Comparison of ENCODE assay signal across 13 mouse cellular contexts in the genomic region with DNA sequence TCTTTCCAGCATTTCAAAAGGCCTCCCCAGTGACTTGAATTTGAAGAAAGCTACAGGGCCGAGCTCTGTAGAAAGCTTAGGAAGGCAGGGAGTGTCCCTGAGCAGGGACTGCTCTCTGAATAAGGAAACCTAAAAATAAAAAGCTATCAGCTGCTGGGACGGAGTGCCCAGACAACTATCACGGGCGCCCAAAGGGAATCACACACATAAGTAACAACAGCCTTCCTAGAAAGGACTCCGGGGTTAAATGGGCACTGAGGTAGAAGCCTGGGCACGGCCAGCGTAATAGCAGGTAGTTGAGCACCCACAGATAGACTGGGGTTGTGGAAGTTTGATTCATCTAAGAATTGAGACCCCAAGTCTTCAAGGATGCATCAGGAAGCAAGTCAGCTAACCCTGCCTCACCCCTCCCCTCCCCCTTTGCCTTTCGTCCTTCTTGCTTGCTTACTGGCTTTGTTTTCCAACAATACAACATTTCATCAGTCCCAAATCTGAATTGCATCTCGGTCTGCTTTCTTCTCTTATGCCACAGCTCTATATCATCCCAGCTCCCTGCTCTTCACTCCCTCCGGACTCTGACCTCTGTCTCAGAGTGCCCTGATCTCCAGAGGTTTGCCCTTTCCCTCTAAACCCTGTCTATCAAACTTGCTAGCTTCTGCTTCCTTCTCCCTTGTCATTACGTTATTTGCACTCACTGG.
A peak's percentile ranks its signal among the peaks of the same experiment; 100 is the strongest.
DNase-seq lines count a peak whose midpoint lies in the region; ATAC-seq and TF ChIP-seq lines count a peak whose summit lies in the region.
"Had no signal": no experiment of that assay in that cellular context is flagged by ENCODE, and none has a peak within 500 bp of the region (broad histone marks: within the 10 kb centered on the region; RNA-seq: fewer than 3 reads in every experiment).

No protein-coding gene starts in this region.

- DNase-seq in hindbrain, postnatal 0 days (ENCODE audit: low spot score), result no peak
- peak; percentile 8 for DNase-seq in embryo, embryonic 9.5 days (ENCODE audit: extremely low spot score)
- DNase-seq in right cerebral cortex, adult 18-20 months, result no peak
- DNase-seq in left cerebral cortex, postnatal 36 days (ENCODE audit: low spot score in 2 of 2), result no peak
- DNase-seq: adrenal gland, postnatal 25 days; cerebellum, postnatal 14 days; lung, postnatal 10 days; thymus, postnatal 4 days had no signal

- H3K27me3 ChIP-seq in hindbrain, postnatal 0 days (ENCODE audit: insufficient read depth, low read length), result no peaks in the 10 kb centered on the region
- H3K27me3 ChIP-seq in hindbrain, embryonic 12.5 days, result no peaks in the 10 kb centered on the region
- no peaks in the 10 kb centered on the region for H3K27me3 ChIP-seq in heart, embryonic 13.5 days (replicated peaks)
- H3K27me3 ChIP-seq in midbrain, embryonic 15.5 days (replicated peaks), result no peaks in the 10 kb centered on the region

- H3K27ac ChIP-seq in hindbrain, postnatal 0 days, result no peak overlapping the region
- H3K27ac ChIP-seq in hindbrain, embryonic 12.5 days, result no peak overlapping the region
- H3K27ac ChIP-seq in heart, embryonic 13.5 days (replicated peaks), result peak overlapping the region; percentile 51
- H3K27ac ChIP-seq in midbrain, embryonic 15.5 days, result no peak overlapping the region
- H3K27ac ChIP-seq: left cerebral cortex, adult 2 months had no signal

- no peaks in the 10 kb centered on the region for H3K9me3 ChIP-seq in hindbrain, postnatal 0 days (ENCODE audit: low read length)
- H3K9me3 ChIP-seq in hindbrain, embryonic 12.5 days (replicated peaks), result no peaks in the 10 kb centered on the region
- 0 out of 2 replicates have a peak, but pooled peaks cover 6% of the 10 kb centered on the region for H3K9me3 ChIP-seq in heart, embryonic 13.5 days
- H3K9me3 ChIP-seq in midbrain, embryonic 15.5 days, result no peaks in the 10 kb centered on the region

- intact Hi-C loops in left cerebral cortex, postnatal 36 days (cut with DNase I), result no loop called here

- WGBS in hindbrain, postnatal 0 days, result 58% methylated on average over 11 of the region's 11 CpGs
- 59% methylated on average over 11 of the region's 11 CpGs for whole genome bisulfite sequencing in hindbrain, embryonic 12.5 days
- 53% methylated on average over 11 of the region's 11 CpGs for WGBS in heart, embryonic 13.5 days
- WGBS in midbrain, embryonic 15.5 days, result 61% methylated on average over 11 of the region's 11 CpGs

- no peak overlapping the region for H3K4me3 ChIP-seq in hindbrain, postnatal 0 days (ENCODE audit: low read length)
- H3K4me3 ChIP-seq in hindbrain, embryonic 12.5 days, result no peak overlapping the region
- H3K4me3 ChIP-seq in heart, embryonic 13.5 days, result no peak overlapping the region
- no peak overlapping the region for H3K4me3 ChIP-seq in midbrain, embryonic 15.5 days
- H3K4me3 ChIP-seq: left cerebral cortex, adult 2 months had no signal

- H3K4me2 ChIP-seq in hindbrain, postnatal 0 days (ENCODE audit: low read depth, low read length), result no peak overlapping the region
- H3K4me2 ChIP-seq in hindbrain, embryonic 12.5 days (replicated peaks), result no peak overlapping the region
- peak overlapping the region; percentile 42 for H3K4me2 ChIP-seq in heart, embryonic 13.5 days
- H3K4me2 ChIP-seq in midbrain, embryonic 15.5 days, result no peak overlapping the region

- H3K9ac ChIP-seq in hindbrain, postnatal 0 days (replicated peaks; ENCODE audit: low read length), result no peak overlapping the region
- H3K9ac ChIP-seq in hindbrain, embryonic 12.5 days, result no peak overlapping the region
- no peak overlapping the region for H3K9ac ChIP-seq in heart, embryonic 13.5 days
- no peak overlapping the region for H3K9ac ChIP-seq in midbrain, embryonic 15.5 days

- no peak for TF ChIP-seq CTCF in hindbrain, postnatal 0 days (IDR thresholded peaks at IDR 0.05; ENCODE audit: low read depth)

- no peaks in the 10 kb centered on the region for H3K36me3 ChIP-seq in hindbrain, postnatal 0 days (ENCODE audit: insufficient read depth, low read length)
- H3K36me3 ChIP-seq in hindbrain, embryonic 12.5 days, result no peaks in the 10 kb centered on the region
- H3K36me3 ChIP-seq in heart, embryonic 13.5 days, result no peaks in the 10 kb centered on the region
- no peaks in the 10 kb centered on the region for H3K36me3 ChIP-seq in midbrain, embryonic 15.5 days (replicated peaks)

- H3K4me1 ChIP-seq in hindbrain, postnatal 0 days (ENCODE audit: insufficient read depth, low read length), result peaks cover 3% of the 10 kb centered on the region; the same call in 1 of the 2 replicates
- peaks cover 4% of the 10 kb centered on the region; the same call in 1 of the 2 replicates for H3K4me1 ChIP-seq in hindbrain, embryonic 12.5 days
- H3K4me1 ChIP-seq in heart, embryonic 13.5 days, result peaks cover 38% of the 10 kb centered on the region
- peaks cover 4% of the 10 kb centered on the region for H3K4me1 ChIP-seq in midbrain, embryonic 15.5 days

- ATAC-seq in hindbrain, postnatal 0 days, result peak; percentile 21; the same call in 1 of the 2 replicates
- ATAC-seq in hindbrain, embryonic 12.5 days (ENCODE audit: low FRiP score), result no peak
- no peak for ATAC-seq in heart, embryonic 13.5 days (ENCODE audit: extremely low read depth, insufficient number of reproducible peaks, low FRiP score, low TSS enrichment)
- ATAC-seq in midbrain, embryonic 15.5 days (replicated peaks), result peak; percentile 42; the same call in 1 of the 2 replicates
- ATAC-seq: intestine, postnatal 0 days had no signal

Comparison
In these comparisons a context has a peak if more than half of its experiments do, and no peak if none do; other contexts are left out.
1. ATAC-seq: peak in hindbrain, postnatal 0 days (single experiment) and midbrain, embryonic 15.5 days (single experiment); none in hindbrain, embryonic 12.5 days (single experiment) and heart, embryonic 13.5 days (single experiment).